Mouse (Mus musculus) CD4-positive naive resting alpha-beta T cell, adult 57 days (primary cell): ENCODE results near the gene Rapsn. TPM values are rescaled to one million over a fixed set of nuclear protein-coding genes. Genes with fewer than 3 reads are reported as not detected.

Source experiments
- total RNA-seq: library from RNA; stranded (reverse); gene quantifications from one replicate; pipeline ENCODE4 v1.2.4, GENCODE M21; 2023

Rapsn gene
- 0.41 TPM for total RNA-seq

GRCm38 (mm10) chr2:91035385-91035784, at the start of gene Rapsn:
Gene Rapsn (plus strand): TSS chr2:91035620.

GRCm38 (mm10) chr2:91053934-91054382, 18.5 kb downstream of the Rapsn start, which contains the start of gene Psmc3:
Gene Psmc3 (plus strand): TSS chr2:91054009.

GRCm38 (mm10) chr2:91070076-91070800, 34.8 kb downstream of the Rapsn start, which contains the start of gene Slc39a13:
Gene Slc39a13 (minus strand): TSS chr2:91070417.

GRCm38 (mm10) chr2:91081775-91082695, 46.6 kb downstream of the Rapsn start, which contains the start of gene Spi1:
Gene Spi1 (plus strand): TSS chr2:91082390.

Other genes starting within 250 kb of the Rapsn start
- 65.3 TPM for gene Mtch2, start 188.5 kb upstream of the Rapsn start, total RNA-seq
- 1.5 TPM for gene C1qtnf4, start 149.8 kb upstream of the Rapsn start, total RNA-seq
- 33.1 TPM for gene Kbtbd4, start 130.9 kb upstream of the Rapsn start, total RNA-seq
- gene Ndufs3, start 130.8 kb upstream of the Rapsn start, total RNA-seq: 129 TPM
- 115 TPM for gene Celf1, start 95.2 kb upstream of the Rapsn start, total RNA-seq
- gene Psmc3, start 18.4 kb downstream of the Rapsn start, total RNA-seq: 134 TPM
- 24.6 TPM for gene Slc39a13, start 34.8 kb downstream of the Rapsn start, total RNA-seq
- 7.2 TPM for gene Spi1, start 46.8 kb downstream of the Rapsn start, total RNA-seq
- gene Mybpc3, start 82.5 kb downstream of the Rapsn start, total RNA-seq: 0.15 TPM
- 281 TPM for gene Madd, start 148.2 kb downstream of the Rapsn start, total RNA-seq
- gene Nr1h3, start 167.2 kb downstream of the Rapsn start, total RNA-seq: 2.8 TPM
- 7.0 TPM for gene Acp2, start 167.3 kb downstream of the Rapsn start, total RNA-seq
- 90.5 TPM for gene Ddb2, start 201.4 kb downstream of the Rapsn start, total RNA-seq
- gene Pacsin3, start 220.3 kb downstream of the Rapsn start, total RNA-seq: 1.4 TPM
- 143 TPM for gene Arfgap2, start 229.4 kb downstream of the Rapsn start, total RNA-seq